22 mouse cellular contexts compared by ENCODE assay signal in the genomic region with DNA sequence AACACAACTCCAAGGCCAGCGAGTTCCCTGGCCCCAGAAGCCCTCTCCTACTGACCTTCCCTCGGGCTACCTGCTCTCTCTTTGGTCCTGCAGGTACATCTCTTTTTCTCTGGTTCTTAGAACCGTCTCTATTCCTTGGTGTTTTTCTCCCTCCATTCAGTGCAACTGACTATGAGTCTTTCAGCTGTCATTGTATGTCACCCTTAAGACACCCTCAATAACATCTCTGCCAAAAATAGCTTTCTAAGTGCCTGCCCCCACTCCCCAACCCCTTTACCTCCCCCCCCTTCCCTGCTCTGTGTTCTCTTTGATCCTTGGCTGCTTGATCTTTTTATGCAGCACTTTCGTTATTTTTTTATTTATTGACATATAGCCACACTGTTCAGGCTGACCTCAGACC. TPM values are rescaled to one million over a fixed set of nuclear protein-coding genes. Genes with fewer than 3 reads are reported as not detected.
"Had no signal": no experiment of that assay in that cellular context is flagged by ENCODE, and none has a peak within 500 bp of the region (broad histone marks: within the 10 kb centered on the region; RNA-seq: fewer than 3 reads in every experiment).

No protein-coding gene starts in this region.

- H3K4me2 ChIP-seq: limb, embryonic 12.5 days; liver, embryonic 13.5 days; lung, embryonic 15.5 days; neural tube, embryonic 13.5 days had no signal

- DNase-seq: kidney, adult 9 months; kidney, postnatal 36 days; layer of hippocampus, adult 9-11 months; layer of hippocampus, postnatal 36 days; liver; liver, embryonic 13.5 days; liver, postnatal 0 days; lung, postnatal 14 days; midbrain, embryonic 14.5 days; retina, postnatal 1 day; right cerebral cortex, postnatal 4 days; spleen, adult 18-20 months; thymus, adult 18-20 months; thymus, postnatal 25 days had no signal

- ATAC-seq: liver, postnatal 0 days had no signal

- H3K27ac ChIP-seq: kidney, postnatal 0 days; limb, embryonic 12.5 days; liver, embryonic 13.5 days; lung, embryonic 15.5 days; macrophage; neural tube, embryonic 13.5 days had no signal

- H3K9ac ChIP-seq: limb, embryonic 12.5 days; liver, embryonic 13.5 days; liver, postnatal 0 days; lung, embryonic 15.5 days; neural tube, embryonic 13.5 days had no signal

- H3K4me1 ChIP-seq: liver, embryonic 13.5 days; lung, embryonic 15.5 days; megakaryocyte, embryonic 14.5 days; neural tube, embryonic 13.5 days had no signal

- H3K4me3 ChIP-seq: limb, embryonic 12.5 days; liver, embryonic 13.5 days; lung, embryonic 15.5 days; megakaryocyte, embryonic 14.5 days; neural tube, embryonic 13.5 days had no signal

- H3K36me3 ChIP-seq: limb, embryonic 12.5 days; liver, embryonic 13.5 days; lung, embryonic 15.5 days; neural tube, embryonic 13.5 days had no signal

- H3K27me3 ChIP-seq: limb, embryonic 12.5 days; lung, embryonic 15.5 days; neural tube, embryonic 13.5 days had no signal

- H3K9me3 ChIP-seq: limb, embryonic 12.5 days; liver, embryonic 13.5 days; lung, embryonic 15.5 days; megakaryocyte, embryonic 14.5 days; neural tube, embryonic 13.5 days had no signal

RNA-seq across cellular contexts. Expression of a gene that starts 18.6 kb away (rescaled TPM):
- total RNA-seq: left cerebral cortex, postnatal 36 days had no signal
- polyA plus RNA-seq: kidney, postnatal 0 days; limb, embryonic 12.5 days; liver, embryonic 13.5 days; liver, postnatal 0 days; lung, embryonic 15.5 days; macrophage; midbrain, embryonic 14.5 days; neural tube, embryonic 13.5 days; stomach, embryonic 14.5 days had no signal

RNA-seq across cellular contexts. Expression of a gene that starts 57.7 kb away (rescaled TPM):
- total RNA-seq: layer of hippocampus, postnatal 36 days had no signal
- polyA plus RNA-seq: midbrain, embryonic 14.5 days; neural tube, embryonic 13.5 days had no signal
